Mouse (Mus musculus): ENCODE measurements at regions not wholly inside any gene's neighbourhood (a gene's known extent, or its start where the extent isn't known, plus 50 kb on each side); places are given as distances from the start of the nearest gene placed in this dataset.

GRCm38 (mm10) chr10:53440251-53440650, 60.5 kb upstream of the Cep85l start:
- no peak for ATAC-seq (replicated peaks in 1 of 2; ENCODE audit: insufficient read depth in 1 of 2, low FRiP score in 2 of 2, low TSS enrichment in 1 of 2, low read depth in 1 of 2, poor library complexity in 2 of 2, severe bottlenecking in 2 of 2)

- no peak for ATAC-seq (replicated peaks in 1 of 2; ENCODE audit: insufficient read depth in 1 of 2, low FRiP score in 2 of 2, low TSS enrichment in 1 of 2, low read depth in 1 of 2, poor library complexity in 2 of 2, severe bottlenecking in 2 of 2)
Observed at GRCm38 (mm10) chr10:53438388-53438787, 58.6 kb upstream of the Cep85l start.

GRCm38 (mm10) chr10:53437724-53438123, 58.0 kb upstream of the Cep85l start:
- no peak for ATAC-seq (replicated peaks in 1 of 2; ENCODE audit: insufficient read depth in 1 of 2, low FRiP score in 2 of 2, low TSS enrichment in 1 of 2, low read depth in 1 of 2, poor library complexity in 2 of 2, severe bottlenecking in 2 of 2)

GRCm38 (mm10) chr10:53436023-53436475, 56.3 kb upstream of the Cep85l start:
- no peak for ATAC-seq (replicated peaks in 1 of 2; ENCODE audit: insufficient read depth in 1 of 2, low FRiP score in 2 of 2, low TSS enrichment in 1 of 2, low read depth in 1 of 2, poor library complexity in 2 of 2, severe bottlenecking in 2 of 2)

- ATAC-seq (replicated peaks in 1 of 2; ENCODE audit: insufficient read depth in 1 of 2, low FRiP score in 2 of 2, low TSS enrichment in 1 of 2, low read depth in 1 of 2, poor library complexity in 2 of 2, severe bottlenecking in 2 of 2): peak; percentile 47 to 48
Observed at GRCm38 (mm10) chr10:53435181-53435874, 55.6 kb upstream of the Cep85l start.

GRCm38 (mm10) chr10:53434376-53435171, 54.8 kb upstream of the Cep85l start:
- ATAC-seq (replicated peaks in 1 of 2; ENCODE audit: insufficient read depth in 1 of 2, low FRiP score in 2 of 2, low TSS enrichment in 1 of 2, low read depth in 1 of 2, poor library complexity in 2 of 2, severe bottlenecking in 2 of 2): peak in 1 of 2 experiments; percentile 33; a peak in 2 of 4 replicates

- no peak for ATAC-seq (replicated peaks in 1 of 2; ENCODE audit: insufficient read depth in 1 of 2, low FRiP score in 2 of 2, low TSS enrichment in 1 of 2, low read depth in 1 of 2, poor library complexity in 2 of 2, severe bottlenecking in 2 of 2)
Observed at GRCm38 (mm10) chr10:53432794-53433193, 53.0 kb upstream of the Cep85l start.

- ATAC-seq (replicated peaks in 1 of 2; ENCODE audit: insufficient read depth in 1 of 2, low FRiP score in 2 of 2, low TSS enrichment in 1 of 2, low read depth in 1 of 2, poor library complexity in 2 of 2, severe bottlenecking in 2 of 2): no peak
Observed at GRCm38 (mm10) chr10:53429539-53430344, 50.0 kb upstream of the Cep85l start.
